Mouse (Mus musculus) v-Abl transformed pro-B cells (cell line): ENCODE data around the gene Ttc6.

Source experiments
- in situ Hi-C, 2 experiments: fragments of 400-800 bp; cut with MboI; formaldehyde crosslinking; loops; one replicate each; pipeline ENCODE4 v1.15.1; 2025; ENCODE audit not compliant: unreplicated experiment in 2 of 2

Gene Ttc6

DNA sequence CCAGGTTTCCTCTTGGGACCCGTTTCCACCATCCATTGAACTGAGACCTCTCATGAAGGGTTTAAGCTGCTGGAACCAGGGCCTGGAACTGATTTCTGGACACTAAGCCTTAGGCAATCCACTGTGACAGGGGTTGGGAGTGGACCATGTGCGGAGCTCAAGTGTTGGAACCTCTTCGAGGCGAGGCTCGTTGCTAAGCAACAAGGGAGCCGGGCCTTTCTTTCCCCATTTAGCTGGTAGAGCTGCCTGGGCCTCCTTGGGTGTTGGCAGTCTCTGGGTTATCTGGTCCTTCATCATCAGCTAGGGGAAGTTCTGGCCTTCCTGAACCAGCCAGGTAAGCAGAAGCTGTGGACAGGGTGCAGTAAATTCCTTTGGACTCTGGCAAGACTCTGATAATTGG is at the start of gene Ttc6:
Gene Ttc6, plus strand, starts transcription at position 205 of the 400 bp plus-strand sequence.
- in situ Hi-C loops = no loop called here

DNA sequence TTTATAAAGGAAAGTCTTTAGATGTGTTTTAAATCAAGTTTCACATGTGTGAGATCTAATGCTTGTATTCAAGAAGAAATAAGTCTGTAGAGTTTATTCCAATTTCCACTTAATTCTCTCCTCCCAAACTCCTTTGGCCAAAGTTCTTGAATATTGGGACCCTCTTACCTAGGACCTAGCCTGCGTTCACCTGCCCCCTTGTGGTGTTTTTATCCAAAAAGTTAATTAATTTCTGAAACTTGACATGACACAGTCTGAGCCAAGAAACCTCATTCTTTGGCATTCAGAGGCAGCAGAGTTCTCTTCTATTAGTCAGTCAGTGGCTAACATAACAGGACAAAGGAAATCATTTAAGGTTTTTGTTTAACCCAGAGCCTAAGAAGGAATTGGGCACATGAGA is 49.4 kb upstream of the Ttc6 start:
- in situ Hi-C loops = no loop called here

DNA sequence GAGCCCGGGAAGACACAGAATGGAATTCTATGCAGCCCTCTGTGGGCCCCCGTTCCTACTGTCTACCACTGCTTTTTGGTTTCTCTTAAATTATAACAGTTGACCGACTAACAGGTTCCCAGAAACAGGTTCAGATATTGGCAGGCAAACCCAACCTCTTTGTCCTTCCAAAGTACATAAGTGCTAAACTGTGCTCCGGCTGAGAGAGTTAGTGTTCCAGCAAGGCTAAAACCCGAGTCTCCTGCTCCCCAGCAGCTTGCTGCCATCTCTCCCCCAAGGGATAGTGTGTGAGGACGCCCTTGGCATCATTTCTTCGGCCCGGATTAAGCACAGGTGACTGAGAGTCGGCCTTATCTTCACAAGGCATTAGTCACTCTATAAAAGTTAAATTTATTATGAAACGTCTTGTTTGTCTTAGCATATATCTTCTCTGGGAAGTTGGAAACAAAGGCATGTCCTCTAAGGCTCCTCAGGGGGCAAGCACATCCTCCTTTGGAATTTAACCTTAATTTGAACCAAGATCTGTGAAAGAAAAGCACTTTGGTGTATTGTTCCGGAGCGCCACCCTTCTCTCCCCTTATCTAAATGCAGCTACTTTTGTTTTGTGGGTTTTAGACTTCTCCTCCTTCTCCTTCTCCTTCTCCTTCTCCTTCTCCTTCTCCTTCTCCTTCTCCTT is 48.1 kb upstream of the Ttc6 start:
- in situ Hi-C loops = no loop called here

DNA sequence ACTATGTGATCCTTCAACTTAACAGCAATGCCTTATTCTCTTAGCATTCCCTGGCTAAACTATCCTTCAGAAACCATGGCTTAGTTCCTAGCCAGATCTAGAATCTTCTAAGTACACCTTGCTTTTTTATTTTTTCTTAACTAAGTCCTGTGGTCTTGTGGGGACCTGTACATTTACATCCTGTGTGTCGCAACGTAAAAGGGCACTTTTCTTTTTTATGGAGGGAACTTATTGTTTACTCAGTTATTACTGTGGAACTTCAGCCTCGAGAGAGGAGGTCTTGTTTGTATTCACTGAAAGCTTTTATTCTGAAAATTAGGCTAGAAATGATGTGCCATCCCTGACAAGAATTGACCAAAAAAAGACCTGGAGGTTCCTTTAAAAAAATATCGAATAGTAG is 35.6 kb upstream of the Ttc6 start:
- in situ Hi-C loops = no loop called here

DNA sequence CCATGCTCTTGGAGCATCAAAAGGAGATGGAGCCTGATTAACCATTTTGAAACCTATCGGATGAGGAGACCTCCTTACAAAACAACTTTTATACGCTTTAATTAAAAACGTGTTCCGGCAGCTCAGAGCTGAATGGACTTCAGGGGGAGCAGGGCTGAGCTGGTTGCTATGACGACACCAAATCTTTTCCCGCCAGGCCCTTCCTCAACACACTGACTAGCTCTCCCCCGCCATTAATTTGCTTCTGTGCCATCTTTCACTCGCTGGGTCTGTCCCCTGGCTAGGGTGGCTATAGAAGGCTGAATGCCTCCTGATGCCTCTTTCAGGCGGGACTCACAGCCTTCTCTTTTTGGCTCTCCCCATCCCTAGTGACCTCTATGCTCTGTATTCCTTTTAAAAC is 33.4 kb upstream of the Ttc6 start:
- in situ Hi-C loops = no loop called here

DNA sequence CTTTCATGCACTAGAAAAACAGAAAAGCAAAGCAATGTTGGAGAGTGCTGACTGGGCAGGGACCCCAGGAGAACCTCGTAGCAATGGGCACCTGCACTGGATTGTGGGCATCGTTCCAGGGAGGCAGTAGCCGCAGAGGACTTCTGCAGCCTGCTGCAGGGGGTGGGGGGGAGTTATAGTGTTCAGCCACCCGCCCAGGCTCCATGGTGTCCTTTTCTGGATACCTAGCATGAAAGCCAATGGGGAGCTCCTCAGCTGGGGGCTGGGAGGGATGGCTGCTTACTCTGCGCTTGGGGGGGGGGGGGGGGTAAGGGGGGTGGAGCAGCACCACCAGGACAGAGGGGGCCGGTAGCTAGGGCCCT is 29.4 kb upstream of the Ttc6 start:
- in situ Hi-C loops = no loop called here

DNA sequence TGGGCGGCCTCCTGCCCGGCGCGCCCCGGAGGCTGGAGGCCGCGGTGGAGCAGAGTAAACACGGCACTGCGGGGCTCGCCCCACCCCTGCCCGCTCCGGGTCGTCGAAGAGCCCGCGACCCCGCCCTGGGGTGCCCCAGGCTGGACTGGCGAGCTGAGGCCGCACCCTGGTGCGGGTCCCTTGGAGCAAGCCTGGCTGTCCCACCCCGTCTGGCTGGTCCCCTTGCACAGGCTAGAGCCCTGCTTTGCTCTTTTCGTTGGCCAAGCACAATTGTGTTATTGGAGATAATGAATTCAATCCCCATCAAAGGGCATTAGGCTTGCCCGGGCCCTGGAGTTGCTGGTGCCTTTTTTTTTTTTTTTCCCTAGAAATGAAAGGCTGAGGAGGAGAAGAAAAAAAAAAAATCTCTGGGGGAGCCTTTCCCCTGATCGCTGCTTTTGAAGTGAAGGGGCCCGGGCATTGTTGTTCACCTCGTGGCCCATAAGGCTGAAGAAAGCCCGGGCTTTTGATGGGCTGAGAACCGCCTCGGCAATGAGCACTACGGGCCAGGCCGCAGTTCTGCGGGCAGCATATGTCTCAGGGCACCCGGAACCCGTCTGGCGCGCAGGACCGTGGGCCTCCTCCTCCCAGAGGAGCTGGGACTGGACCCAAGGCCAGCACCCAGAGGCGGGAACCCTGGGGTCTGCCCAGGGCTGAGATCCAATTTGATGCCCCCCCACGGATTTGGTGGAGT is 28.9 kb upstream of the Ttc6 start:
- in situ Hi-C loops = no loop called here

DNA sequence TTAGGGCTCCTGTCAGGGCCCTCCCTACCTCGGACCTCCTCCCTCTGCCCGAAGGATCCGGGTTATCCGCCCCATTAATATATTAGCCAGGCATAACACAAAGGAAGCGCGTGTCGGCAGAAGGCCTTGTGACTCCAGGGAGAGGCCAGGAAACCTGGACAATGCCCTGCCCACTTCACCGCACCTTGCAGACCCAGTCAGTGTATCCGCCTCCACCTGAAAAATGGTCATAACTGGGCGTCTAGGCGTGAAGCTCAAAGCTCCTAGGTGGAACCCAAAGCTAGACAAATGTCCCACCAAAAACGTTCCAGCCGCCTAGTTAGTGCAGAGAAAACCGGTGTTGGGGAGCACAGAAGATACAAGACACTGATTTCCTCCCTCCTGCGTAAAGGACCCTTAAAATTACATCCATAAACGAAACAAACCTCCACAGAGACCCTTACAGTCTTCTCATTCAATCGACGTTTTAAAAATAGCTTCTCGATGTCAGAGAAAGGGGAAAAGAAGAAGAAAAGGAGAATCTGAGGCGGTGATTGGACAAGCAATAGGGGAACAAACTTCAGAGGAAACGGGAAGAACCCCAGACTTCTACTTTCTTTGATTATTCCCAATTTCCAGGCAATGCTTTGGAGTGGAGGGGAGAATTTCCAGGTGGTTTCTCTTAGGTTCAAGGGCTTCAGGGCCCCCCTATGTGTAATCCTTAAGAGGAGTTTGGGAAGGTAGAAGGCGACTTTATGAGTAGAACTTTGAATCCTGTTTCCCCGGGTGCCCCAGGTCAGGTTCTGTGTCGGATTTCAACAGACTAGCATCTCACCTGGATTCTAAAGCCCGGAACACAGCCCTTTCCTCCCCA is 27.6 kb upstream of the Ttc6 start:
- in situ Hi-C loops = no loop called here

DNA sequence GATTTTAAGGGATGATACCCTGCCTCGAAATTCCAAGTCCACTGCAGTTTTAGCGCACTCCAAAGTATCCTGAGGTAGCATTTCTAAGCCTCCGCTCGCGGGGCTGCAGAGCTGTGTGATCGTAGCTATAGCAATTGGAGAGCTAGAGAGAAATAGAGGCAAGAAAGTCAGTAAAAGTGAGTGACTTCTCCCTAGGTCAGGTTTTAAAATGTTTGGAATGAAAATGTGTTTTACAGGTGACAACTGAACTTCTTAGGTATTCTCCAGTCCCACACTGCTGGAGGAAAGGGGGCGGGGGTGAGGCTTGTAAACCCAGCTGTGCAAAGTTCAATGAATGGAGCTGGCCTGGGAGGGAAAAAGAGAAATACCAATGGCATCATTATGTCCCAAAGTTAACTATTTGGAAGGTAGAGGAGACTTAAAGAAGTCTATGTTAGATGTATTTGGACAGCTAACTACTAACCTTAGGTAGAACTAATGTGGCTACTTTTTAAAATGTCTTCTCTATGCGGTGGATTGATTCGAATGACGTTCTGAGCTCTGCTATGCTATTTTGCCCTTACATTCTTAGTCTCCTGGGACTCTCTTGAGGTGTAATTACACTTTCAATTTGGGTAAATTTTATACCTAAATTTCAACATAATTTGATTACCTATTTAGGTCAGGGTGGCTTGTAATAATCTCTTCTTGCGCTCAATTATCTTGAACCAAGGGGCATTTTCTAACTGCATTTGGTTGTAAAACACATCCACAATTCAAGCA is 26.8 kb upstream of the Ttc6 start:
- in situ Hi-C loops = no loop called here

DNA sequence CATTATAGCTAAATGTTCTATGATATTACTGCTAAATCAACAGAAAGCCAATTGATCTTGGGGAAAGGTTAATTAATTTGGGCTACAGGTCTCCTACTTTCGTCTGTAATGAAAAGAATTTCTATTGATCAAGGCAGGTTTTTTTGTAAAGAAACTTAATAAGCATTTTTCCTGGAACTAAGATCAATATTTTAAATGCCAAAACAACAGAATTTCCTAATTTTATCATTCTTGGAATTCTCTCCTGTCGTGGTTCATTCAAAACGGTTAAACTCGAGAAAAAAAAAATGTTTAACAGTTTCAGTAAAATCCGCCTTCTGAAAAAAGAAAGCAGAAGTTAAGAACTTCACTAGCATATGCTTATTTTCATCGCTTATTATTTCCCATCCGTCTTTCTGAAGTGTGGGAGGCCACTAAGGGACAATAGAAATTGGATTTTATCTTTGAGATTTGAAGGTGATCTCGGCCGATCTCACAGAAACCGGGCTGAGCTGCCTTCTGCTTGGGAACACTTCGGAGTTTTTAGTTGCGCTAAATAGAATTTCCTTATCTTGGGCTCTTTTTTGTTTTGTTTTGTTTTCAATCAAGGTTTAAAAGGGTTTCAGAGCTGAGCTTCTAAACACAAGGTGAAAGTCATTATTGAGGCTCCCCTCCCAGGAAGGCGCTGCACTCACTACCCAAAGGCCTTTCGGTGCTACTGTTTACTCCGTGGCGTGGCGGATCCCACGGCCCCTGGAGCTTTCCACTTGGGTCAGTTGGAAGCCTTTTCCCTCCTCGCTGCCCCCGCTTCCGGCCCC is 25.9 kb upstream of the Ttc6 start:
- in situ Hi-C loops = no loop called here

DNA sequence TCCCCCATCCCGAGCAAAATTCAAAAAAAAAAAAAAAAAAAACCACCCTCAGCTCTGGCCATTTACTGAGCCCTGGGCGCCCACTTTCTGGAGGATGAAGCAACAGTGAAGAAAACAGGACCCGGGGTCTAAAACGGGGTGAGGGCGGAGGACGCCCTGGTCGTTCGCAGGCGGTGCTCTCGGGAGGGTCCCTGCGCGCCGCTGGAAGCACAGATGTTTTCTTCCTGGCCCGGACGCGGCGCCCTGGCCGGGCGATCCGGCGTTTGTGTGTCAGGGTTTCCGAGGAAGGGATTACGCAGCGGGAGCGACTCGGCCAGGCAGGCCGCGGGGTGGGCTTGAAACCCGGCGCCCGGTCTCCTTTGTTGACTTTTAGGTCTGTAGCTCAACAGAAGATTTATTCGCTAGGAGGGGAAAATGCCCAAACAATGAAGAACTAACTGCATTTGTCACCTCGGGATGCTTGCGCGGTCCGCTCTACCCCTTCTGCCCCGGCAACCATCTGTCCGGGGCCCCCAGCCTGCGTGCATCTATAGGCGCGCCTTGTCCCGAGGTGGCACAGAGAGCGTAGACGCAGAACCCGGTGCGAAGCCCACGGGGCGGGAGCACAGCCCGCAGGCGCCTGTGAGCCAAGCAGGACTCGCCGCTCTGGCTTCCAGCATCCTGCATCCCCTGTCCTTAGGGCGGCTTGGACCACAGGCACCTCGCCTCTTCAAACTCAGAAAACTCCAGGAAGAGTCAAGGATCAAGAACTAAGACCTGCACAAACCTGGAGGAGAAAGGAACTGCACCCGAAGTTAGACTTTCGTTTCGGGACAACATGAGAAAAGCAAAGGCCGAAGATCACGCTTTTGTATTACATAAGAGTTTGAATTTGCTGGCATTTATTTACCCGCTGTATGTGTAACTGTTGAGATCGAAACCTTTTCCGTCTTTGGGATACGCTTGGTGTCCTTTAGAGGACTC is 25.0 kb upstream of the Ttc6 start:
- in situ Hi-C loops = no loop called here

DNA sequence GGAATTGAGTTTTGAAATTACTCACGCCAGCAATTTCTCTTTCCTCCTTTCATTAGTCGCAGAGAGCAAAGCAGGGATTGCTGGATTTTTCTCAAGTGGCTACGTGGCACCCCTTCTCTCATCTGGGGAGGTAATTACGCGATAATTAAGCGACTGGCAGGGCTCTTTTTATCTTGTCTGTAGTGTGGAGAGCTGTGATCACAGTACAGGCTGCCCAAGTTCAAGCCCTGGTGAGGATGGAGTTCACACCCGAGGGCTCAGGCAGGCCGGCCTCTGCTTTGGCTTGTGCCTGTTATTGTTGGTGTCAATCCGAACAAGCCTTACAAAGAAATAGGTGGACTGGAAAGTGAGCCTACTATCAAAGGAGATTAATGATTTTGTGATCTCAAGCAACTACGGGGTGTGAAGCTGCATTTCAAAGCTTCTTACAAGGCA is 24.3 kb upstream of the Ttc6 start:
- in situ Hi-C loops = no loop called here

DNA sequence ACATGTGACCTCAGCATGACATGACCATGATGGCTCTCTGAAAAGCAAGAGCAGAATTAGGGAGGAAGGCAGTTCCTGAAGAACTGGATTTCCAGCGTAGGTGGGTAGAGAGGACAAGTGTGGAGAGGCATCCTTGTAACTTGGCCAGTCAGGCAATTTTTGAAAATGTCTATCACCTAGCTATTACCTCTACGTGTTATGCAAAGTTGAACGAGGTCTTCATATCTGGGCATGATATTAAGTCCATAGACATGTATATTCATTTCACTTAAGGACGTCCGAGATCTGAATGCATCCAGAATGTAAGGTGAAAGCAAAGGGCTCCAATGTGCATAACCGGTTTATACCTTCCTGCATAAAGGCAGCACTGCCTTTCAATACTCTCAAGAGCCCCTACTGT is 22.8 kb upstream of the Ttc6 start:
- in situ Hi-C loops = no loop called here

DNA sequence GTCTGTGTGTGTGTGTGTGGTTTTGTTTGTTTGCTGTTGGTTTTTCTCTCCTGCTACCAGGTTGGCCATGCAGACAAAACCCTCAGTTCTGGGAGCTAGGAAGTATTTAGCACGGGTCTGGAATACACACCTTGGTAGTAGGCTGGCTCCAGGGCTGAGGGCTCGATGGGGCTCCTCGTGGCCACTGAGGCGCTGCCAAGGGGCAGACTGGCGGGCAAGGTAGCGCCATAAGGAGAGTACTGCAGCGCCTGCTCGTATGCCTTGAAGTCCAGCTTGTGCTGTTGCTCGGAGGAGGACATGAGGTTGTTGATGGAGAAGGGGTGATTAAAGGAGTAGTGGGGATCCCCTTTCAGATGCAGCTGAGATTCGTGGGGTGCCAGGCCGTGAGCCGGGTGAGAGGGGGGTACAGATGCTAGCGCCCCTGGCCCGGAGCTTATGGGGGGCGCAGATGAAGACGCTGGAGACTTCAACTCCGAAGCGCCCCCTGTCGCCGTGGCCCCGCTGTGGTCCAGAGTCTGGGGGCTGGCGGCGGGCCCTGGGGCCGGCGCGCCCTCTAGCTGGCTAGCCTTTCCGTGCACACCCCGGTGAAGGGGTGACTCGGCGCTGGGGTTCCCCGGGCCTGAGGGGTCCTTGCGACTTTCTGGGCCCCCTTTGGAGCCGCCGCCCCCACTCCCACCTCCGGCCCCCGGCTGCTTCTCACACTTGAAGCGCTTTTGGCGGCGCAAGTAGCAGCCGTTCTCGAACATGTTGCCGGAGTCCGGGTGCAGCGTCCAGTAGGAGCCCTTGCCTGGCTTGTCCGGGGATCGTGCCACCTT is 21.8 kb upstream of the Ttc6 start:
- in situ Hi-C loops = no loop called here

DNA sequence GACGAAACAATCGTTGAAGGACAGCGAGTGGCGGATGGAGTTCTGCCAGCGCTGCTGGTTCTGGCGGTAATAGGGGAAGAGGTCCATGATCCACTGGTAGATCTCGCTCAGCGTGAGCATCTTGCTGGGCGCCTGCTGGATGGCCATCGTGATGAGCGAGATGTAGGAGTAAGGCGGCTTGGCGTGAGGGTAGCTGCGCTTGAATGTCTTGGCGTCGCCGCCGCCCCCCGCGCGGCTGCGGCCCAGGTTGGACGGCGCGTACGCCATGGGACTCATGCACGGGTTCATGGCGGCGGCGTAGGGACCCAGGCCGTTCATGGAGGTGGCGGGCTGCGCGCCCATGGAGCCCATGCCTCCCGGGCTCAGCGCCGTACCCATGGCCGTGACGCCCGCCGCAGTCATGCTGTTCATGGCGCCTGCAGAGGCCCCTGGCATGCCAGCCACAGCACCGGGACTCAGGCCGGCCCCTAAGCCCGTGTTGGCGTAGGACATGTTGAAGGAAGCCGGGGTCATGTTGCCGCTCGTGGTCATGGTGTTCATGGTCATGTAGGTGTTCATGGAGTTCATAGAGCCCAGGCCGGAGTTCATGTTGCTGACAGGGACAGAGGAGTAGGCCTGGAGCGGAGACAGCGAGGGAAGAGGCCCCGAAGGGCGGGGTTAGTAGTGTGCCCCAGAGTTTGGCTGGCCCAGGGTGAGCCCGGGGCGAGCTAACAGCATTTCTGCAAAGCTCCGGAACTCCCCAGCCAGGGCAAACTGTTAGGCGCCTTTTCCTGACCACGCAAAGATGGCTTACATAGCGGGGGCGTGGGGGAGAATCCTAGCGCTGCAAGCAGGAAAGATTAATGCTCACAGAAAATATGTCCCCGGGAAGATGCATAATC is 20.9 kb upstream of the Ttc6 start:
- in situ Hi-C loops = no loop called here

DNA sequence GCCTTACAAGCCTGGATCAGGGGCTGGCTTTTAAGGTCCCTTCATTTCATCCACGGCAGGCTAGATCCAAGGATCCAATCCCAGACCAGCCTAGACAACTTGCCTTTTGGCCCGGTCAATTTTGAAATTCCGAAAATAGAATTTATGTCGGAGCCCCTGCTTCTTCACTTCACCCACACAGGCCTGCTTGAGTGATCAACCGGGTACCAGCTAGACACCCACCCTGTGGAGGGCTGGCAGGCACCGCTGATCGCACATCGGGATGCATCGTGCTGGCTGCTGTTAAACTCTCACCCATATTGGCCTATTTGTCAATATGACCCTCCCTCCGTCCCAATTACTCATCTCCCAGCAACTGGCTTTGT is 20.3 kb upstream of the Ttc6 start:
- in situ Hi-C loops = no loop called here

DNA sequence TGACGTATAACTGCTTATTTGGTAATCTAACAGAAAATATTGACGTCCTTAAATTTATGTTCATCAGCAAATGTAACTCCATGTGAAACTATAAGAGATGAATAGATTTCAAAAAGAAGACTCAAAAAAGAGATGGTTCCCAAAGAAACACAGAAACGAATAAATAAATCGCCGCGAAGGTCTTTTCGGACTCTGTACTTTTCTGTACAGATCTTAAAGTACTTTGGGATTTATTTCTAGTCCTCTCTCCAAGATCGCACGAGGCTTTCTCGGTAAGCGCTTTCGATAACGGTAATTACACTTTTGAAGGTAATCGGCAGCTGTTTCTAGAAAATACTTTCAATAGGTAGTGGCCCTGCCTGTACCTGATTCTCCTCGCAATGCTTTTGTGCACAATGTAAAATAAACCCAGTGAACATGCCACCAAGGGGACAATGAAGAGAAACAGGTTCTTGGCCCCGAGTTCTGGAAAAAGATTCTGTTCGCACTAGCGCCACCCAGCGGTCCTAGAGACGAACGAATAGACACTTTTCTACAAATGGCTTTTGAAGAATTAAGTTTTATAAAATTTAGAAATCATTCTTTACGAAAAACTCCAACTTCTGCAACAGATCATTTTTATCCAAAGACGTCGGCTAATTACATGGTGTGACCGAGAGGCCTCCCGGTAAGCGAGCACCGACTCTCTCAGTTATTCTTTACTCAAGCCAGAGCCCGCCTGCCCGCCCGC is 19.1 kb upstream of the Ttc6 start:
- in situ Hi-C loops = no loop called here
